In genomic region chr8:120494903-120495302, GRCm38 (mm10) we compare ENCODE assay signal across 8 mouse cellular contexts.
DNase-seq lines count a peak whose midpoint lies in the region; ATAC-seq lines count a peak whose summit lies in the region.

No protein-coding gene starts in this region.

- peak overlapping the region; percentile 36; the same call in 1 of the 2 replicates for H3K9ac ChIP-seq in embryonic facial prominence, embryonic 13.5 days
- H3K9ac ChIP-seq in heart, embryonic 13.5 days, result peak overlapping the region; percentile 62
- no peak overlapping the region for H3K9ac ChIP-seq in kidney, embryonic 15.5 days
- peak overlapping the region; percentile 43 for H3K9ac ChIP-seq in lung, embryonic 16.5 days (ENCODE audit: low read length)
- no peak overlapping the region for H3K9ac ChIP-seq in stomach, embryonic 14.5 days (replicated peaks; ENCODE audit: low read depth, low read length)

- WGBS in embryonic facial prominence, embryonic 13.5 days, result 54% methylated on average over 15 of the region's 15 CpGs
- WGBS in heart, embryonic 13.5 days, result 23% methylated on average over 15 of the region's 15 CpGs
- WGBS in kidney, embryonic 15.5 days, result 1% methylated on average over 15 of the region's 15 CpGs
- 8% methylated on average over 15 of the region's 15 CpGs for WGBS in lung, embryonic 16.5 days
- 34% methylated on average over 15 of the region's 15 CpGs for WGBS in stomach, embryonic 14.5 days

- H3K9me3 ChIP-seq in embryonic facial prominence, embryonic 13.5 days, result no peaks in the 10 kb centered on the region
- no peaks in the 10 kb centered on the region for H3K9me3 ChIP-seq in heart, embryonic 13.5 days
- no peaks in the 10 kb centered on the region for H3K9me3 ChIP-seq in kidney, embryonic 15.5 days (replicated peaks)
- H3K9me3 ChIP-seq in lung, embryonic 16.5 days (ENCODE audit: control insufficient read depth, low read length), result no peaks in the 10 kb centered on the region
- H3K9me3 ChIP-seq in stomach, embryonic 14.5 days (ENCODE audit: control insufficient read depth, low read depth, low read length), result no peaks in the 10 kb centered on the region

- no peak overlapping the region for H3K4me3 ChIP-seq in embryonic facial prominence, embryonic 13.5 days
- H3K4me3 ChIP-seq in heart, embryonic 13.5 days, result 0 out of 2 replicates have a peak overlapping the region, but pooled peaks have one; percentile 2
- H3K4me3 ChIP-seq in kidney, embryonic 15.5 days (replicated peaks), result 0 out of 2 replicates have a peak overlapping the region, but pooled peaks have one; percentile 1
- H3K4me3 ChIP-seq in lung, embryonic 16.5 days (ENCODE audit: low read length), result no peak overlapping the region
- no peak overlapping the region for H3K4me3 ChIP-seq in stomach, embryonic 14.5 days (ENCODE audit: low read depth, low read length)

- peaks cover 89% of the 10 kb centered on the region for H3K4me1 ChIP-seq in embryonic facial prominence, embryonic 13.5 days
- H3K4me1 ChIP-seq in heart, embryonic 13.5 days, result peaks cover 99% of the 10 kb centered on the region
- H3K4me1 ChIP-seq in kidney, embryonic 15.5 days, result peaks cover 99% of the 10 kb centered on the region
- peaks cover 83% of the 10 kb centered on the region for H3K4me1 ChIP-seq in lung, embryonic 16.5 days (replicated peaks; ENCODE audit: control insufficient read depth, insufficient read depth, low read length)
- H3K4me1 ChIP-seq in stomach, embryonic 14.5 days (ENCODE audit: control insufficient read depth, insufficient read depth, low read length), result peaks cover 73% of the 10 kb centered on the region

- H3K36me3 ChIP-seq in embryonic facial prominence, embryonic 13.5 days, result no peaks in the 10 kb centered on the region
- no peaks in the 10 kb centered on the region for H3K36me3 ChIP-seq in heart, embryonic 13.5 days
- H3K36me3 ChIP-seq in kidney, embryonic 15.5 days, result no peaks in the 10 kb centered on the region
- H3K36me3 ChIP-seq in lung, embryonic 16.5 days (ENCODE audit: control insufficient read depth, insufficient read depth, low read length), result no peaks in the 10 kb centered on the region
- H3K36me3 ChIP-seq in stomach, embryonic 14.5 days (ENCODE audit: control insufficient read depth, insufficient read depth, low read length), result no peaks in the 10 kb centered on the region

- peak overlapping the region; percentile 57 for H3K27ac ChIP-seq in embryonic facial prominence, embryonic 13.5 days
- peak overlapping the region; percentile 73 for H3K27ac ChIP-seq in heart, embryonic 13.5 days (replicated peaks)
- H3K27ac ChIP-seq in kidney, embryonic 15.5 days, result peak overlapping the region; percentile 94
- peak overlapping the region; percentile 91 for H3K27ac ChIP-seq in lung, embryonic 16.5 days (ENCODE audit: low read length)
- peak overlapping the region; percentile 33; the same call in 1 of the 2 replicates for H3K27ac ChIP-seq in stomach, embryonic 14.5 days (ENCODE audit: low read length)

- peak overlapping the region; percentile 18 for H3K4me2 ChIP-seq in embryonic facial prominence, embryonic 13.5 days
- peak overlapping the region; percentile 44 for H3K4me2 ChIP-seq in heart, embryonic 13.5 days
- H3K4me2 ChIP-seq in kidney, embryonic 15.5 days, result peak overlapping the region; percentile 42
- peak overlapping the region; percentile 28; the same call in 1 of the 2 replicates for H3K4me2 ChIP-seq in lung, embryonic 16.5 days (ENCODE audit: low read depth, low read length)
- H3K4me2 ChIP-seq in stomach, embryonic 14.5 days (replicated peaks; ENCODE audit: low read depth, low read length), result 0 out of 2 replicates have a peak overlapping the region, but pooled peaks have one; percentile 15

- H3K27me3 ChIP-seq in embryonic facial prominence, embryonic 13.5 days, result peaks cover 15% of the 10 kb centered on the region
- H3K27me3 ChIP-seq in heart, embryonic 13.5 days (replicated peaks), result no peaks in the 10 kb centered on the region
- no peaks in the 10 kb centered on the region for H3K27me3 ChIP-seq in kidney, embryonic 15.5 days
- H3K27me3 ChIP-seq in lung, embryonic 16.5 days (ENCODE audit: control insufficient read depth, insufficient read depth, low read depth, low read length), result no peaks in the 10 kb centered on the region
- no peaks in the 10 kb centered on the region for H3K27me3 ChIP-seq in stomach, embryonic 14.5 days (ENCODE audit: control insufficient read depth, insufficient read depth, low read length)

- no peak for ATAC-seq in embryonic facial prominence, embryonic 13.5 days (ENCODE audit: insufficient number of reproducible peaks, insufficient read depth, low FRiP score, low TSS enrichment, low read depth)
- ATAC-seq in heart, embryonic 13.5 days (ENCODE audit: extremely low read depth, insufficient number of reproducible peaks, low FRiP score, low TSS enrichment), result no peak
- ATAC-seq in kidney, embryonic 15.5 days (replicated peaks; ENCODE audit: low FRiP score), result peak; percentile 57
- peak; percentile 70 for ATAC-seq in lung, embryonic 16.5 days (ENCODE audit: low read depth)
- no peak for ATAC-seq in stomach, embryonic 14.5 days (ENCODE audit: insufficient number of reproducible peaks, insufficient read depth, low FRiP score, low read depth)

- DNase-seq in right cerebral cortex, postnatal 14 days, result peak; percentile 71
- no peak for DNase-seq in right cerebral cortex, adult 18-20 months
- DNase-seq in frontal cortex, adult 2 months (ENCODE audit: extremely low spot score in 1 of 2, low spot score in 1 of 2), result no peak

Comparison
In these comparisons a context has a peak if more than half of its experiments do, and no peak if none do; other contexts are left out.
1. ATAC-seq: peak in kidney, embryonic 15.5 days (single experiment) and lung, embryonic 16.5 days (single experiment); none in embryonic facial prominence, embryonic 13.5 days (single experiment), heart, embryonic 13.5 days (single experiment) and stomach, embryonic 14.5 days (single experiment).
2. H3K27ac ChIP-seq: peak in every context shown above with its lines; median percentile 94 in kidney, embryonic 15.5 days; 91 in lung, embryonic 16.5 days; 73 in heart, embryonic 13.5 days; 57 in embryonic facial prominence, embryonic 13.5 days; 33 in stomach, embryonic 14.5 days.
3. H3K4me3 ChIP-seq: peak in heart, embryonic 13.5 days (single experiment) and kidney, embryonic 15.5 days (single experiment); none in embryonic facial prominence, embryonic 13.5 days (single experiment), lung, embryonic 16.5 days (single experiment) and stomach, embryonic 14.5 days (single experiment).
4. H3K9ac ChIP-seq: peak in embryonic facial prominence, embryonic 13.5 days (single experiment), heart, embryonic 13.5 days (single experiment) and lung, embryonic 16.5 days (single experiment); none in kidney, embryonic 15.5 days (single experiment) and stomach, embryonic 14.5 days (single experiment).
5. Peak in every context shown above with its lines, with median percentiles within 50 percentile points of each other: H3K4me2 ChIP-seq.